Mouse (Mus musculus): ENCODE results near the gene Ap2b1. TPM values are rescaled to one million over a fixed set of nuclear protein-coding genes. Genes with fewer than 3 reads are reported as not detected.

The Ap2b1 gene
- total and polyA plus RNA-seq, 2 experiments: 16.3 to 25.4 TPM

DNA sequence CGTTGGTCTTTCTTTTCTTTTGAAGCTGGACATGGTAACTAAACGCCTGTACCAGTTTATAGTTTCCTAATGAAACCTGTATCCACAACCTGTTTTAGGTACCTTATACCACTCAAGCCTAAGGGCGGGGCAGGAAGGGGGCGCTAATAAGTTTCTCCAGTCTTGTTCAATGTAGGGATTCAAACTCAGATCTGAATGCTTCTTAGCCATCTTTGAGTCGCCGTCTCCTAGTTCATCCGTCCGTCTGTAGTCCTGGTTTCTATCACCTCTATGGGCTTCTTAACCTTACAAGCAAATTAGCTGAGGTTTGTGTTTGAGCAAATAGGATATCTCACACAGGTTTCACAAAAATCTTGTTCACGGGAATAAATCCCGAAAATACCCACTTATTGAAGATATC, 3.3 kb downstream of the Ap2b1 start:
- TF ChIP-seq CTCF (IDR thresholded peaks at IDR 0.05; ENCODE audit: low read depth, low read length) (no peak), POLR2A (IDR thresholded peaks at IDR 0.05; ENCODE audit: extremely low read depth, insufficient read depth, low read length) (no peak)
- peak overlapping the region; percentile 89 for H3K4me3 ChIP-seq (ENCODE audit: insufficient read depth, low read depth, low read length)
- peaks cover 4% of the 10 kb centered on the region for H3K4me1 ChIP-seq (ENCODE audit: control insufficient read depth, insufficient read depth, low read length)
- peak overlapping the region; percentile 25 for H3K9ac ChIP-seq (ENCODE audit: low read depth, low read length)
- DNase-seq (ENCODE audit: extremely low read depth, low read depth, low spot score): no peak
- H3K27me3 ChIP-seq (ENCODE audit: control insufficient read depth, insufficient read depth, low read length): no peaks in the 10 kb centered on the region
- peaks cover 20% of the 10 kb centered on the region; the same call in 1 of the 2 replicates for H3K79me2 ChIP-seq (ENCODE audit: control insufficient read depth, insufficient read depth, low read length)
- peaks cover 2% of the 10 kb centered on the region; the same call in 1 of the 2 replicates for H3K36me3 ChIP-seq (ENCODE audit: control insufficient read depth, insufficient read depth, low read length)
- no peak overlapping the region for H3K27ac ChIP-seq (replicated peaks; ENCODE audit: insufficient read depth, low read depth, low read length)
- WGBS: 5% methylated on average over 10 of the region's 10 CpGs

DNA sequence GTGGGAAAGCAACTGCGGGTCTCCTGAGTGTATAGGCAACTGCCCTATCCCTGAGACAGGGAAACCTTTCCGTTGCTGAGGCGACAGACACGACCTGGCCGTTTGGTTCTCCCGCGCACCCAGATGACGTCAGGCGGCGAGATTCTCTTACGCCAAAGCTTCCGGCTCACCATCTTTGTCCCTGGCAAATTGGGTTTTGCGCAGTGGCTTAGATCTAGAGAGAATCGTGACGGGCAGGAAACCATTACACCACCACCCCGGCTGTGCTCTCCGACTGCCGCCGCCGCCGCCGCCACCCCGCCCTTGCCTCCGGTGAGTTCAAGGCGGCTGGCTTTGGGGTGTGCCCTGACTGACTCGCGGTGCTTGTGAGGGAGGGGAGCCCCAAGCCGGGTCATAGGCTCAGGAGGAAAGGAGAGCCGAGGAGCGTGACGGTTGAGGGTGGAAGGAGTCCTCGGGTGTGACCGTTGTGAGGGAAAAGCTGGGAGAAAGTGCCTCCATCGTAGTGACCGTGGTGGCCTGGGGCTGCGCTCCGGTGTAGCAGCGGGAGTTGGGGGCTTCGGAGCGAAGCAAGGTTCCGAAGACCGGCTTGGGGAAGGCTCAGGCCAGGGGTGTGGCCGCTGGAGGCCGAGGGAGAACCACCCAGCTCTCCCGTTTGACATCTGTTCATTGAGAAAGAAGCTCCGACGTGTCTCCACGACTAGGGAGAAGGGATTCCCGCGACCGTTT, 3.9 kb downstream of the Ap2b1 start, which contains the start of gene Pex12:
Gene Pex12, minus strand, starts transcription at position 61 of the 726 bp plus-strand sequence.
- WGBS: under 1% methylated on average over 51 of the region's 51 CpGs
- Histone ChIP-seq H3K79me2 (ENCODE audit: control insufficient read depth, insufficient read depth, low read length) (peaks cover 20% of the 10 kb centered on the region; the same call in 1 of the 2 replicates), H3K27me3 (ENCODE audit: control insufficient read depth, insufficient read depth, low read length) (no peaks in the 10 kb centered on the region), H3K27ac (replicated peaks; ENCODE audit: insufficient read depth, low read depth, low read length) (peak within 1 kb of the TSS; percentile 62), H3K4me3 (ENCODE audit: insufficient read depth, low read depth, low read length) (peak within 1 kb of the TSS; percentile 89), H3K9ac (ENCODE audit: low read depth, low read length) (peak within 1 kb of the TSS; percentile 96), H3K36me3 (ENCODE audit: control insufficient read depth, insufficient read depth, low read length) (no peaks in the 10 kb centered on the region), H3K4me1 (ENCODE audit: control insufficient read depth, insufficient read depth, low read length) (peaks cover 4% of the 10 kb centered on the region)
- peak; percentile 88 for DNase-seq (ENCODE audit: extremely low read depth, low read depth, low spot score)
- no peak for TF ChIP-seq CTCF (IDR thresholded peaks at IDR 0.05; ENCODE audit: low read depth, low read length)
- 0 out of 2 replicates have a peak, but pooled peaks have one; percentile 17 for TF ChIP-seq POLR2A (IDR thresholded peaks at IDR 0.05; ENCODE audit: extremely low read depth, insufficient read depth, low read length)

GRCm38 (mm10) chr11:83303751-83304150, 4.9 kb downstream of the Ap2b1 start:
- TF ChIP-seq POLR2A (IDR thresholded peaks at IDR 0.05; ENCODE audit: extremely low read depth, insufficient read depth, low read length) (no peak), CTCF (IDR thresholded peaks at IDR 0.05; ENCODE audit: low read depth, low read length) (no peak)
- DNase-seq (ENCODE audit: extremely low read depth, low read depth, low spot score): no peak
- 70% methylated on average over 5 of the region's 5 CpGs for WGBS
- no peak overlapping the region for H3K4me3 ChIP-seq (ENCODE audit: insufficient read depth, low read depth, low read length)
- no peak overlapping the region for H3K9ac ChIP-seq (ENCODE audit: low read depth, low read length)
- H3K4me1 ChIP-seq (ENCODE audit: control insufficient read depth, insufficient read depth, low read length): peaks cover 2% of the 10 kb centered on the region
- peaks cover 5% of the 10 kb centered on the region for H3K36me3 ChIP-seq (ENCODE audit: control insufficient read depth, insufficient read depth, low read length)
- no peaks in the 10 kb centered on the region for H3K27me3 ChIP-seq (ENCODE audit: control insufficient read depth, insufficient read depth, low read length)
- peaks cover 24% of the 10 kb centered on the region; the same call in 1 of the 2 replicates for H3K79me2 ChIP-seq (ENCODE audit: control insufficient read depth, insufficient read depth, low read length)
- no peak overlapping the region for H3K27ac ChIP-seq (replicated peaks; ENCODE audit: insufficient read depth, low read depth, low read length)

DNA sequence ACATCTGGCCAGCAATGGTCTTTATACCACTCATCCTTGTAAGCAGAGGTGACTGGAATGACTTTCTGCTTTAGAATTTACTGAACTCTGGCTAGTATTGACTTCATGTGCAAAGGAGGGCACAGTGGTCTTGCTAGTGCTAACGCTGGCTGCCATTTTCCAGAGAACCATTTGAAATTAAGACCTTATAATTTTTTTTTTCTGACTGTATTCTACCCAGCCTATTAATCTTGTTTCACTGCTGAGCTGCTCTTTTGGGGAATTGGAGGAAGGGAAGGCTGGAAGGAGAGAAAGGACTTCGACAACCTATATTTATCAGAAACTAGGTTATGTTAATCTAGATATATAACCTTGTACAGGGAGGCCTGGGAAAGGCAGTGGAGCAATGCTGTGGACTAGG, 5.7 kb downstream of the Ap2b1 start:
- no peak overlapping the region for H3K4me3 ChIP-seq (ENCODE audit: insufficient read depth, low read depth, low read length)
- WGBS: 90% methylated on average over 2 of the region's 2 CpGs
- peaks cover 5% of the 10 kb centered on the region for H3K36me3 ChIP-seq (ENCODE audit: control insufficient read depth, insufficient read depth, low read length)
- H3K79me2 ChIP-seq (ENCODE audit: control insufficient read depth, insufficient read depth, low read length): peaks cover 24% of the 10 kb centered on the region; the same call in 1 of the 2 replicates
- peaks cover 2% of the 10 kb centered on the region for H3K4me1 ChIP-seq (ENCODE audit: control insufficient read depth, insufficient read depth, low read length)
- no peak for TF ChIP-seq POLR2A (IDR thresholded peaks at IDR 0.05; ENCODE audit: extremely low read depth, insufficient read depth, low read length)
- no peak for TF ChIP-seq CTCF (IDR thresholded peaks at IDR 0.05; ENCODE audit: low read depth, low read length)
- no peak for DNase-seq (ENCODE audit: extremely low read depth, low read depth, low spot score)
- H3K27me3 ChIP-seq (ENCODE audit: control insufficient read depth, insufficient read depth, low read length): no peaks in the 10 kb centered on the region
- H3K9ac ChIP-seq (ENCODE audit: low read depth, low read length): no peak overlapping the region
- H3K27ac ChIP-seq (replicated peaks; ENCODE audit: insufficient read depth, low read depth, low read length): no peak overlapping the region

- H3K4me3 ChIP-seq (ENCODE audit: insufficient read depth, low read depth, low read length): no peak overlapping the region
- no peak overlapping the region for H3K27ac ChIP-seq (replicated peaks; ENCODE audit: insufficient read depth, low read depth, low read length)
- WGBS: 83% methylated on average over 4 of the region's 4 CpGs
- no peak overlapping the region for H3K9ac ChIP-seq (ENCODE audit: low read depth, low read length)
- no peaks in the 10 kb centered on the region; the same call in 1 of the 2 replicates for H3K4me1 ChIP-seq (ENCODE audit: control insufficient read depth, insufficient read depth, low read length)
- H3K36me3 ChIP-seq (ENCODE audit: control insufficient read depth, insufficient read depth, low read length): peaks cover 9% of the 10 kb centered on the region
- no peaks in the 10 kb centered on the region for H3K27me3 ChIP-seq (ENCODE audit: control insufficient read depth, insufficient read depth, low read length)
- TF ChIP-seq CTCF (IDR thresholded peaks at IDR 0.05; ENCODE audit: low read depth, low read length) (no peak), POLR2A (IDR thresholded peaks at IDR 0.05; ENCODE audit: extremely low read depth, insufficient read depth, low read length) (no peak)
- no peak for DNase-seq (ENCODE audit: extremely low read depth, low read depth, low spot score)
- H3K79me2 ChIP-seq (ENCODE audit: control insufficient read depth, insufficient read depth, low read length): peaks cover 24% of the 10 kb centered on the region; the same call in 1 of the 2 replicates
Observed at GRCm38 (mm10) chr11:83306700-83307253, 8.0 kb downstream of the Ap2b1 start.

Data from liver, adult 2 months (tissue).